ENCODE assay signal across 14 mouse cellular contexts in genomic region chr11:119036447-119036846, GRCm38 (mm10). TPM values are rescaled to one million over a fixed set of nuclear protein-coding genes. Genes with fewer than 3 reads are reported as not detected.
A peak's percentile ranks its signal among the peaks of the same experiment; 100 is the strongest.
DNase-seq lines count a peak whose midpoint lies in the region; ATAC-seq and TF ChIP-seq lines count a peak whose summit lies in the region.
"Had no signal": no experiment of that assay in that cellular context is flagged by ENCODE, and none has a peak within 500 bp of the region (broad histone marks: within the 10 kb centered on the region; RNA-seq: fewer than 3 reads in every experiment).

No protein-coding gene starts in this region.

- DNase-seq in kidney, postnatal 0 days (ENCODE audit: low spot score), result no peak
- DNase-seq in kidney, postnatal 25 days, result no peak
- DNase-seq in forebrain, embryonic 11.5 days (ENCODE audit: low spot score), result no peak
- DNase-seq in cerebellum, adult 11-12 months, result no peak
- DNase-seq: right cerebral cortex, postnatal 4 days had no signal

- no peak overlapping the region for H3K4me2 ChIP-seq in kidney, postnatal 0 days (ENCODE audit: low read length)
- peak overlapping the region; percentile 83; the same call in 1 of the 2 replicates for H3K4me2 ChIP-seq in forebrain, embryonic 11.5 days (ENCODE audit: low read depth, low read length, severe bottlenecking)
- peak overlapping the region; percentile 60; the same call in 1 of the 2 replicates for H3K4me2 ChIP-seq in hindbrain, embryonic 15.5 days
- peak overlapping the region; percentile 93; the same call in 1 of the 2 replicates for H3K4me2 ChIP-seq in neural tube, embryonic 13.5 days

- no peak for ATAC-seq in kidney, postnatal 0 days (replicated peaks; ENCODE audit: low FRiP score, low read depth)
- no peak for ATAC-seq in forebrain, embryonic 11.5 days (replicated peaks; ENCODE audit: low FRiP score)
- ATAC-seq in hindbrain, embryonic 15.5 days (ENCODE audit: low FRiP score, low read depth), result no peak
- no peak for ATAC-seq in neural tube, embryonic 13.5 days (ENCODE audit: low read depth)
- no peak for ATAC-seq in megakaryocyte-erythroid progenitor cell, adult 5-6 weeks (replicated peaks; ENCODE audit: low FRiP score, low TSS enrichment, poor library complexity, severe bottlenecking)
- ATAC-seq: activated CD4-positive, CD25-positive, alpha-beta regulatory T cell, adult 4 months had no signal

- 9% methylated on average over 15 of the region's 15 CpGs for WGBS in kidney, postnatal 0 days
- WGBS in forebrain, embryonic 11.5 days, result under 1% methylated on average over 15 of the region's 15 CpGs
- 10% methylated on average over 15 of the region's 15 CpGs for WGBS in hindbrain, embryonic 15.5 days
- 2% methylated on average over 15 of the region's 15 CpGs for WGBS in neural tube, embryonic 13.5 days

- H3K27ac ChIP-seq in kidney, postnatal 0 days, result no peak overlapping the region
- H3K27ac ChIP-seq in forebrain, embryonic 11.5 days (ENCODE audit: low read depth, low read length), result no peak overlapping the region
- H3K27ac ChIP-seq in hindbrain, embryonic 15.5 days (replicated peaks), result no peak overlapping the region
- no peak overlapping the region for H3K27ac ChIP-seq in neural tube, embryonic 13.5 days (replicated peaks)
- H3K27ac ChIP-seq: lung, embryonic 15.5 days had no signal

- TF ChIP-seq CTCF in kidney, postnatal 0 days (IDR thresholded peaks at IDR 0.05; ENCODE audit: low read depth), result no peak

- H3K9me3 ChIP-seq in kidney, postnatal 0 days (replicated peaks; ENCODE audit: low read length), result no peaks in the 10 kb centered on the region
- no peaks in the 10 kb centered on the region for H3K9me3 ChIP-seq in forebrain, embryonic 11.5 days (ENCODE audit: control insufficient read depth, low read length)
- H3K9me3 ChIP-seq in hindbrain, embryonic 15.5 days, result no peaks in the 10 kb centered on the region
- H3K9me3 ChIP-seq in neural tube, embryonic 13.5 days, result no peaks in the 10 kb centered on the region
- H3K9me3 ChIP-seq: lung, embryonic 15.5 days had no signal

- 0 out of 2 replicates have a peak, but pooled peaks cover 4% of the 10 kb centered on the region for H3K36me3 ChIP-seq in kidney, postnatal 0 days (ENCODE audit: insufficient read depth, low read length)
- no peaks in the 10 kb centered on the region for H3K36me3 ChIP-seq in forebrain, embryonic 11.5 days (ENCODE audit: control insufficient read depth, insufficient read depth, low read length)
- 0 out of 2 replicates have a peak, but pooled peaks cover 3% of the 10 kb centered on the region for H3K36me3 ChIP-seq in hindbrain, embryonic 15.5 days
- peaks cover 13% of the 10 kb centered on the region for H3K36me3 ChIP-seq in neural tube, embryonic 13.5 days

- H3K9ac ChIP-seq in kidney, postnatal 0 days (ENCODE audit: low read depth, low read length), result no peak overlapping the region
- H3K9ac ChIP-seq in forebrain, embryonic 11.5 days (ENCODE audit: low read length), result no peak overlapping the region
- H3K9ac ChIP-seq in hindbrain, embryonic 15.5 days, result no peak overlapping the region
- H3K9ac ChIP-seq in neural tube, embryonic 13.5 days, result peak overlapping the region; percentile 67; the same call in 1 of the 2 replicates

- H3K27me3 ChIP-seq in kidney, postnatal 0 days (ENCODE audit: insufficient read depth, low read length), result peaks cover 22% of the 10 kb centered on the region
- H3K27me3 ChIP-seq in forebrain, embryonic 11.5 days (ENCODE audit: control insufficient read depth, insufficient read depth, low read length), result peaks cover 52% of the 10 kb centered on the region
- peaks cover 45% of the 10 kb centered on the region for H3K27me3 ChIP-seq in hindbrain, embryonic 15.5 days
- H3K27me3 ChIP-seq in neural tube, embryonic 13.5 days, result peaks cover 69% of the 10 kb centered on the region

- H3K4me3 ChIP-seq in kidney, postnatal 0 days (replicated peaks; ENCODE audit: low read depth, low read length), result 0 out of 2 replicates have a peak overlapping the region, but pooled peaks have one; percentile 50
- no peak overlapping the region for H3K4me3 ChIP-seq in forebrain, embryonic 11.5 days (ENCODE audit: low read depth, low read length)
- H3K4me3 ChIP-seq in hindbrain, embryonic 15.5 days, result 0 out of 2 replicates have a peak overlapping the region, but pooled peaks have one; percentile 34
- 0 out of 2 replicates have a peak overlapping the region, but pooled peaks have one; percentile 45 for H3K4me3 ChIP-seq in neural tube, embryonic 13.5 days

- H3K4me1 ChIP-seq in kidney, postnatal 0 days (replicated peaks; ENCODE audit: insufficient read depth, low read length), result peaks cover 29% of the 10 kb centered on the region
- H3K4me1 ChIP-seq in forebrain, embryonic 11.5 days (replicated peaks; ENCODE audit: control insufficient read depth, insufficient read depth, low read length), result peaks cover 38% of the 10 kb centered on the region
- H3K4me1 ChIP-seq in hindbrain, embryonic 15.5 days (replicated peaks), result peaks cover 63% of the 10 kb centered on the region
- H3K4me1 ChIP-seq in neural tube, embryonic 13.5 days (replicated peaks), result peaks cover 66% of the 10 kb centered on the region

RNA-seq across cellular contexts. Expression of gene Cbx8, which starts 4.3 kb away (rescaled TPM):
- 6.1 and 7.7 TPM in 2 replicates for polyA plus RNA-seq in kidney, postnatal 0 days (2015; fragmentation: Nextera tagmentation; extraction: Ambion mirVana)
- polyA plus RNA-seq in forebrain, embryonic 11.5 days (2014; fragmentation: Nextera tagmentation; extraction: Ambion mirVana), result 9.5 and 11.2 TPM in 2 replicates
- polyA plus RNA-seq in hindbrain, embryonic 15.5 days (2015; fragmentation: Nextera tagmentation; extraction: Ambion mirVana), result 8.6 and 10.0 TPM in 2 replicates
- polyA plus RNA-seq in neural tube, embryonic 13.5 days (2015; fragmentation: Nextera tagmentation; extraction: Ambion mirVana), result 7.0 and 8.5 TPM in 2 replicates
- 1.3 and 2.2 TPM in 2 replicates for total RNA-seq in megakaryocyte-erythroid progenitor cell, adult 5-6 weeks (2014; fragmentation: Nextera tagmentation)
- total RNA-seq in megakaryocyte-erythroid progenitor cell, adult 5-6 weeks (2017), result 0.70 and 1.2 TPM in 2 replicates

RNA-seq across cellular contexts. Expression of gene Cbx2, which starts 13.7 kb away (rescaled TPM):
- polyA plus RNA-seq in kidney, postnatal 0 days (2015; fragmentation: Nextera tagmentation; extraction: Ambion mirVana), result 16.7 and 18.4 TPM in 2 replicates
- 101 and 103 TPM in 2 replicates for polyA plus RNA-seq in forebrain, embryonic 11.5 days (2014; fragmentation: Nextera tagmentation; extraction: Ambion mirVana)
- 15.3 and 17.1 TPM in 2 replicates for polyA plus RNA-seq in hindbrain, embryonic 15.5 days (2015; fragmentation: Nextera tagmentation; extraction: Ambion mirVana)
- 17.4 and 21.4 TPM in 2 replicates for polyA plus RNA-seq in neural tube, embryonic 13.5 days (2015; fragmentation: Nextera tagmentation; extraction: Ambion mirVana)
- total RNA-seq in megakaryocyte-erythroid progenitor cell, adult 5-6 weeks (2014; fragmentation: Nextera tagmentation), result 9.7 and 10.4 TPM in 2 replicates
- total RNA-seq in megakaryocyte-erythroid progenitor cell, adult 5-6 weeks (2017), result 6.2 and 6.4 TPM in 2 replicates

RNA-seq across cellular contexts. Expression of gene Enpp7, which starts 48.5 kb away (rescaled TPM):
- not detected in 2 replicates for polyA plus RNA-seq in kidney, postnatal 0 days (2015; fragmentation: Nextera tagmentation; extraction: Ambion mirVana)
- not detected in 2 replicates for polyA plus RNA-seq in forebrain, embryonic 11.5 days (2014; fragmentation: Nextera tagmentation; extraction: Ambion mirVana)
- polyA plus RNA-seq in hindbrain, embryonic 15.5 days (2015; fragmentation: Nextera tagmentation; extraction: Ambion mirVana), result not detected in 2 replicates
- not detected in 2 replicates for polyA plus RNA-seq in neural tube, embryonic 13.5 days (2015; fragmentation: Nextera tagmentation; extraction: Ambion mirVana)
- total RNA-seq in megakaryocyte-erythroid progenitor cell, adult 5-6 weeks (2014; fragmentation: Nextera tagmentation), result not detected in 2 replicates
- total RNA-seq in megakaryocyte-erythroid progenitor cell, adult 5-6 weeks (2017), result not detected in 2 replicates
- total RNA-seq: common myeloid progenitor, adult 5-6 weeks; heart, adult 8-10 months; left cerebral cortex, postnatal 14 days had no signal
- polyA plus RNA-seq: activated CD4-positive, CD25-positive, alpha-beta regulatory T cell, adult 4 months; lung, embryonic 15.5 days; testis, adult 2 months had no signal

RNA-seq across cellular contexts. Expression of gene Cbx4, which starts 49.6 kb away (rescaled TPM):
- polyA plus RNA-seq in kidney, postnatal 0 days (2015; fragmentation: Nextera tagmentation; extraction: Ambion mirVana), result 8.0 and 9.7 TPM in 2 replicates
- polyA plus RNA-seq in forebrain, embryonic 11.5 days (2014; fragmentation: Nextera tagmentation; extraction: Ambion mirVana), result 6.4 and 7.0 TPM in 2 replicates
- 21.9 and 23.2 TPM in 2 replicates for polyA plus RNA-seq in hindbrain, embryonic 15.5 days (2015; fragmentation: Nextera tagmentation; extraction: Ambion mirVana)
- 14.8 and 16.5 TPM in 2 replicates for polyA plus RNA-seq in neural tube, embryonic 13.5 days (2015; fragmentation: Nextera tagmentation; extraction: Ambion mirVana)
- 5.2 and 5.4 TPM in 2 replicates for total RNA-seq in megakaryocyte-erythroid progenitor cell, adult 5-6 weeks (2014; fragmentation: Nextera tagmentation)
- 3.9 and 11.6 TPM in 2 replicates for total RNA-seq in megakaryocyte-erythroid progenitor cell, adult 5-6 weeks (2017)
